Mouse (Mus musculus): ENCODE results near the gene Arrdc3. TPM values are rescaled to one million over a fixed set of nuclear protein-coding genes. Genes with fewer than 3 reads are reported as not detected.

Arrdc3 gene
- polyA plus RNA-seq, 2 experiments: 7.4 to 13.1 TPM

DNA sequence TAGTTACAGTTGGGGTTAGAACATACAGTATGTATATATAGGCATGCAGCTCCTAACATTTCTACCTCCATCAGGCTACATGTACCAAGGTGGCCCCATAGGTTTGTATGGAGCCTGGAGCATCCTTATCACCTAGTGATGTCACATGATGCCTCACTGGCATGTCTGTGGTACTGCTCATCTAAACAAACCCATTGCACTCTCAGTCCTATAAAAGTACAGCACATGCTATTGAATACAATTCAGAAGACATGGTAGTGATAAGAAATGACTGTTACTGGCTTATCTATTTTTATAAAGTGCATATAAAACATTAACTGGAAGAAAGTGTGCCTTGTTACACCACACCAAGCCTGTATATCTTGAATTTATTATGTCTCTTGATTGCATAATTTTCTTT lies 30.2 kb downstream of the Arrdc3 start:
- no peaks in the 10 kb centered on the region for H3K9me3 ChIP-seq (ENCODE audit: control insufficient read depth, low read length)
- ATAC-seq (ENCODE audit: insufficient read depth) (no peak), DNase-seq (ENCODE audit: low read depth in 3 of 3, low spot score in 3 of 3) (no peak)
- no peak overlapping the region for H3K4me3 ChIP-seq (ENCODE audit: insufficient read depth in 1 of 2, low read depth in 2 of 2, low read length in 2 of 2)
- no peaks in the 10 kb centered on the region for H3K4me1 ChIP-seq (replicated peaks; ENCODE audit: control insufficient read depth in 2 of 2, insufficient read depth in 2 of 2, low read length in 1 of 2)
- no peak overlapping the region for H3K4me2 ChIP-seq (ENCODE audit: low read depth)
- H3K27ac ChIP-seq: no peak overlapping the region
- no peak overlapping the region for H3K9ac ChIP-seq (replicated peaks)
- H3K27me3 ChIP-seq (ENCODE audit: control insufficient read depth, insufficient read depth, low read length): no peaks in the 10 kb centered on the region
- TF ChIP-seq EP300 (IDR thresholded peaks at IDR 0.05; ENCODE audit: low read depth): no peak
- no peak for TF ChIP-seq CTCF (IDR thresholded peaks at IDR 0.05; ENCODE audit: low read depth)
- H3K36me3 ChIP-seq (replicated peaks; ENCODE audit: control insufficient read depth, insufficient read depth, low read depth): no peaks in the 10 kb centered on the region

DNA sequence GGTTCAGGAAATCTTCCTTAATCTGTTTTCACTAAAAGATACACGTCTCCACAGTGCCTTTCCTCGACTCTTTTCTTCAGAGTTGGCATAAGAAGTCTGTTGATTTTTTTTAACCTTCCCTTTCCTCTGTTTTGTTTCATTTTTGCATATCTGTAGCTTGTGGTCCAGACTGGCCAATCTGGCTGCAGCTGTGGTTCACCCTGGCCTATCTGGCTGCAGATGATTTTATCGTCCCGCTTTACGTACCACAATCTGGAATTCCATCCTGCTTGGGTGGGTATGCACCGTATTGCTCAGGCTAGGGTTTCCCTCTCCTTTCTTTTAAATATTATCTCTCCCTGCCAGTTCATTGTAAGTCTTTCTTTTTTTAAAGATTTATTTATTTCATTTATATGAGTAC lies 37.8 kb downstream of the Arrdc3 start:
- no peak overlapping the region for H3K9ac ChIP-seq (replicated peaks)
- DNase-seq (ENCODE audit: low read depth in 3 of 3, low spot score in 3 of 3) (no peak), ATAC-seq (ENCODE audit: insufficient read depth) (no peak)
- no peaks in the 10 kb centered on the region for H3K4me1 ChIP-seq (replicated peaks; ENCODE audit: control insufficient read depth in 2 of 2, insufficient read depth in 2 of 2, low read length in 1 of 2)
- no peaks in the 10 kb centered on the region for H3K27me3 ChIP-seq (ENCODE audit: control insufficient read depth, insufficient read depth, low read length)
- H3K9me3 ChIP-seq (ENCODE audit: control insufficient read depth, low read length): no peaks in the 10 kb centered on the region
- no peak overlapping the region for H3K4me2 ChIP-seq (ENCODE audit: low read depth)
- H3K4me3 ChIP-seq (ENCODE audit: insufficient read depth in 1 of 2, low read depth in 2 of 2, low read length in 2 of 2): no peak overlapping the region
- TF ChIP-seq CTCF (IDR thresholded peaks at IDR 0.05; ENCODE audit: low read depth) (no peak), EP300 (IDR thresholded peaks at IDR 0.05; ENCODE audit: low read depth) (no peak)
- 30% methylated on average over 6 of the region's 6 CpGs for WGBS (ENCODE audit: insufficient replicate concordance)
- H3K27ac ChIP-seq: no peak overlapping the region
- H3K36me3 ChIP-seq (replicated peaks; ENCODE audit: control insufficient read depth, insufficient read depth, low read depth): no peaks in the 10 kb centered on the region

DNA sequence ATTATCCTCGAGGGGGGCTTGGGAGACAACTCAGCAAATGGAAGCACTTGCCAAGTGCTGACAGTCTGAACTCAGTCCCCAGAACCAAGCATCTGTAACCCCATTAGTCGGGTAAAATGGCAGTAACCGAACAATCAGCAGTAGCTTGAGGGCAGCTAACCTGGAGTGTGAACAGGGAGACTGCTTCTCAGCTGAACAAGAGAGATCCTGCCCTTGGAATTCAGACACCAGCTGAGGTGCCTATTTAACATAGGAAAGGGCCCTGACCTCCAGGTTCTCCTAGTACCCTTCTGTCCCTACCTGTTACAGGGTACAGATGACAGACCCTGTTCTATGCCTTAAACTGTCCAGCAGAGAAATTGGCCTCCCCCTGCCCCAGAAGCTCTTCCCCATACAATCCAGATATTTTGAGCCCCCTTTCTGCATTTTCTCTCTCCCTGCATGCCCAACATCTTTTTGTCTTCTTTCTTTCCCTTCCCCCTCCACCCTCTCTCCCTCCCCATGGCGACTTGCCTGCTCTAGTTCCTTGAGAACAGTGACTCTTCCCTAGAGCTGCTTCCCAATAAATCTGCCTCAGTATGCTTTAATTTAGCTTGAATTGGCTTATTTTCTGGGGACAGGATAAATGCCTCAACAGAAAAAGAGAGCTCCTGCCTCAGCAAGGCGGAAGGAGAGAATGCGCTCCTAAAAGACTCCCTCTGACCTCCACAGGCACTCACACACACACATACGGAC lies 38.6 kb downstream of the Arrdc3 start:
- H3K9me3 ChIP-seq (ENCODE audit: control insufficient read depth, low read length): no peaks in the 10 kb centered on the region
- no peak overlapping the region for H3K4me3 ChIP-seq (ENCODE audit: insufficient read depth in 1 of 2, low read depth in 2 of 2, low read length in 2 of 2)
- WGBS (ENCODE audit: insufficient replicate concordance): 65% methylated on average over 7 of the region's 7 CpGs
- ATAC-seq (ENCODE audit: insufficient read depth) (no peak), DNase-seq (ENCODE audit: low read depth in 3 of 3, low spot score in 3 of 3) (no peak)
- no peaks in the 10 kb centered on the region for H3K27me3 ChIP-seq (ENCODE audit: control insufficient read depth, insufficient read depth, low read length)
- no peak overlapping the region for H3K9ac ChIP-seq (replicated peaks)
- H3K4me2 ChIP-seq (ENCODE audit: low read depth): no peak overlapping the region
- H3K27ac ChIP-seq: no peak overlapping the region
- TF ChIP-seq CTCF (IDR thresholded peaks at IDR 0.05; ENCODE audit: low read depth) (no peak), EP300 (IDR thresholded peaks at IDR 0.05; ENCODE audit: low read depth) (no peak)
- H3K4me1 ChIP-seq (replicated peaks; ENCODE audit: control insufficient read depth in 2 of 2, insufficient read depth in 2 of 2, low read length in 1 of 2): no peaks in the 10 kb centered on the region
- H3K36me3 ChIP-seq (replicated peaks; ENCODE audit: control insufficient read depth, insufficient read depth, low read depth): no peaks in the 10 kb centered on the region

DNA sequence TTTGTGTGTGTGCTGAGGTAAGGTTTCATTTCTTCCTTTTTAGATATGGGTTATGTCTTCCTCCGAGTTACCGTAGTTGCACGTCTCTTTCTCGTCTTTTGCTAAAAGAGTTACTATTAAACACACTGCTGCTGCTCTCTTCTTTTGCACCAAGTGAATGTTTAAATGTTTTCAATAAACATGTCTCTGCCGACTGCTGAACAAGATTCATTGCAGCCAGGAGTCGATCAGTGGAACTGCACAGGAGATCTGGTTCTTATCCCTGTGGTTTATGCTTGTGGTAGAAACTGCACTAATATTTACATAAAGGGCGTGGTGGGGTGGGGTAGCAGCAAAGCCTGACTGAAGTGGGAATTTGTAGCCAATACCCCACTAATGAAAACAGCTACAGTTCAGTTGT lies 45.0 kb downstream of the Arrdc3 start:
- Histone ChIP-seq H3K4me1 (replicated peaks; ENCODE audit: control insufficient read depth in 2 of 2, insufficient read depth in 2 of 2, low read length in 1 of 2) (0 out of 4 replicates have a peak, but pooled peaks cover 0 to 3% of the 10 kb centered on the region in 2 experiments), H3K4me3 (ENCODE audit: insufficient read depth in 1 of 2, low read depth in 2 of 2, low read length in 2 of 2) (no peak overlapping the region), H3K27me3 (ENCODE audit: control insufficient read depth, insufficient read depth, low read length) (no peaks in the 10 kb centered on the region), H3K9me3 (ENCODE audit: control insufficient read depth, low read length) (no peaks in the 10 kb centered on the region), H3K27ac (no peak overlapping the region), H3K4me2 (ENCODE audit: low read depth) (no peak overlapping the region), H3K36me3 (replicated peaks; ENCODE audit: control insufficient read depth, insufficient read depth, low read depth) (no peaks in the 10 kb centered on the region), H3K9ac (replicated peaks) (no peak overlapping the region)
- 44% methylated on average over 7 of the region's 7 CpGs for WGBS (ENCODE audit: insufficient replicate concordance)
- DNase-seq (ENCODE audit: low read depth in 3 of 3, low spot score in 3 of 3) (no peak), ATAC-seq (ENCODE audit: insufficient read depth) (no peak)
- no peak for TF ChIP-seq EP300 (IDR thresholded peaks at IDR 0.05; ENCODE audit: low read depth)
- TF ChIP-seq CTCF (IDR thresholded peaks at IDR 0.05; ENCODE audit: low read depth): no peak

DNA sequence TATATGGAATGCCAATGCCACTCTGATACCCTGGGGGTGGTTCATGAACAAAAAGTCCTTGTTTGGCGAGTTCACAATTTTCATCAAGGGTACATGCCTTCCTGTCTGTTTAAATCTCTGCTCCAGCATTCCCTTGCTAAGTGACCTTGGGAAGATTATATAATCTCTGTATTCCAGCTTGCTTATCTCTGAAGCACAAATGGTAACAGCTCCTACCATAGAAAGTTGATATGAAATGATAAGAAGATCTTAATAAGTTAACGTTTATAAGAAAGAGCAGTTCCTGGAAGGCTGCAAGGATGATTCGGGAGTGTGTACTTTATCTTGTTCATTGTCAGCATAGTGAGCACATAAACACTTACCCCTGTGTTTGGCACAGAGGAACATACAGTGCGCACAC lies 46.8 kb downstream of the Arrdc3 start:
- Histone ChIP-seq H3K27me3 (ENCODE audit: control insufficient read depth, insufficient read depth, low read length) (no peaks in the 10 kb centered on the region), H3K36me3 (replicated peaks; ENCODE audit: control insufficient read depth, insufficient read depth, low read depth) (no peaks in the 10 kb centered on the region), H3K4me2 (ENCODE audit: low read depth) (no peak overlapping the region), H3K4me3 (ENCODE audit: insufficient read depth in 1 of 2, low read depth in 2 of 2, low read length in 2 of 2) (no peak overlapping the region), H3K9ac (replicated peaks) (no peak overlapping the region), H3K27ac (no peak overlapping the region), H3K9me3 (ENCODE audit: control insufficient read depth, low read length) (no peaks in the 10 kb centered on the region), H3K4me1 (replicated peaks; ENCODE audit: control insufficient read depth in 2 of 2, insufficient read depth in 2 of 2, low read length in 1 of 2) (0 out of 4 replicates have a peak, but pooled peaks cover 0 to 3% of the 10 kb centered on the region in 2 experiments)
- 34% methylated on average over 4 of the region's 4 CpGs for WGBS (ENCODE audit: insufficient replicate concordance)
- DNase-seq (ENCODE audit: low read depth in 3 of 3, low spot score in 3 of 3) (no peak), ATAC-seq (ENCODE audit: insufficient read depth) (no peak)
- TF ChIP-seq EP300 (IDR thresholded peaks at IDR 0.05; ENCODE audit: low read depth): no peak
- TF ChIP-seq CTCF (IDR thresholded peaks at IDR 0.05; ENCODE audit: low read depth): no peak

Data from liver, embryonic 14.5 days (tissue).